Mouse (Mus musculus) forebrain, embryonic 13.5 days (tissue): ENCODE data around the gene Scube1. TPM values are rescaled to one million over a fixed set of nuclear protein-coding genes. Genes with fewer than 3 reads are reported as not detected.

Experiments
- ATAC-seq: fragments of 200-750 bp; cut with Nextera tagmentation; 2 replicates; pipeline ENCODE4 v1.8.0; 2017
- H3K27ac ChIP-seq: fragments of 300-500 bp; sonication (generic); 2 replicates; pipeline ENCODE4 v1.5.1; 2015; ENCODE audit warnings: inconsistent platforms, mild to moderate bottlenecking, moderate library complexity
- H3K27me3 ChIP-seq: fragments of 300-500 bp; sonication (generic); 2 replicates; pipeline ENCODE4 v1.6.1; 2015; ENCODE audit warnings: mild to moderate bottlenecking, inconsistent platforms
- H3K36me3 ChIP-seq: fragments of 300-500 bp; sonication (generic); 2 replicates; pipeline ENCODE4 v1.6.1; 2015; ENCODE audit warnings: mild to moderate bottlenecking, inconsistent platforms; ENCODE audit not compliant: poor library complexity, severe bottlenecking
- H3K4me1 ChIP-seq: fragments of 300-500 bp; sonication (generic); 2 replicates; pipeline ENCODE4 v1.6.1; 2015; ENCODE audit warnings: inconsistent platforms
- H3K4me2 ChIP-seq: fragments of 300-500 bp; sonication (generic); 2 replicates; pipeline ENCODE4 v1.6.1; 2015; ENCODE audit warnings: inconsistent platforms, mild to moderate bottlenecking, moderate library complexity
- H3K4me3 ChIP-seq: fragments of 300-500 bp; sonication (generic); 2 replicates; pipeline ENCODE4 v1.5.1; 2015; ENCODE audit warnings: mild to moderate bottlenecking, inconsistent platforms
- H3K9ac ChIP-seq: fragments of 300-500 bp; sonication (generic); 2 replicates; pipeline ENCODE4 v1.6.1; 2015; ENCODE audit warnings: mild to moderate bottlenecking, inconsistent platforms
- H3K9me3 ChIP-seq: fragments of 300-500 bp; sonication (generic); replicated peaks from 2 replicates; pipeline ENCODE4 v1.6.1; 2016; ENCODE audit warnings: inconsistent platforms
- WGBS: fragments of 180-500 bp; shearing (Covaris S2); methylation state at CpG from one replicate; pipeline ENCODE4 v1.1.7; 2015; 5-methylcytosine and 5-hydroxymethylcytosine counted together
- polyA plus RNA-seq: library from polyadenylated mRNA; unstranded; fragments of >200 nt; fragmentation: Nextera tagmentation; extraction: Ambion mirVana; gene quantifications from 2 replicates; pipeline ENCODE4 v1.2.1, GENCODE M21; 2015

Scube1 gene
- 10.7 and 13.0 TPM in 2 replicates for polyA plus RNA-seq

GRCm38 (mm10) chr15:83724886-83725269, at the start of gene Scube1:
Gene Scube1, minus strand, starts transcription at chr15:83725021.
- H3K9me3 ChIP-seq: no peaks in the 10 kb centered on the region
- H3K4me2 ChIP-seq: peak within 1 kb of the TSS; percentile 85
- ATAC-seq: peak; percentile 97
- peak within 1 kb of the TSS; percentile 36 for H3K27ac ChIP-seq
- peaks cover 9% of the 10 kb centered on the region; the same call in 1 of the 2 replicates for H3K36me3 ChIP-seq
- H3K27me3 ChIP-seq: peaks cover 24% of the 10 kb centered on the region
- H3K4me3 ChIP-seq: peak within 1 kb of the TSS; percentile 72
- H3K4me1 ChIP-seq: peaks cover 29% of the 10 kb centered on the region
- under 1% methylated on average over 49 of the region's 51 CpGs for WGBS
- peak within 1 kb of the TSS; percentile 73 for H3K9ac ChIP-seq

DNA sequence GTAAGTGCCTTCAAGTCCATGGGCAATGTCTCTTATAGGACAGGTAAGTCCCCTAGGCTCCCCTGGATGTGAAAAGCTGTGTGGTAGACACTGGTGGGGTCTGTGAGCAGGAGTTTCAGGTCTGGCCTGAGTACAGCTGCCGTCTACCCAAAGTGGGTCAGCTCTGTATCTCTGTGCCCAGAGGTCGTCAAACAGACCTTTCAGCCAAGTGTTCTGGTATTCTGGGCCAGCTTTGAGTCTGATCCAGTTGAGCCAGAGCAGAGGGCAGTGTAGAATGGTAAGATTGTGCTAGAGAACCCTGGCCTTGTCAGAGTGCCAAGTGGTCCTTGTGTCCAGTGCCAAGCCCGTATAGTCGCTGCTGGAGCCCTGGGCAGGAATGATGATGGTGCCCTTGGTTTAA, 48.1 kb upstream of the Scube1 start:
- Histone ChIP-seq H3K27me3 (0 out of 2 replicates have a peak, but pooled peaks cover 6% of the 10 kb centered on the region), H3K4me2 (no peak overlapping the region), H3K9me3 (no peaks in the 10 kb centered on the region), H3K27ac (no peak overlapping the region), H3K9ac (no peak overlapping the region), H3K4me1 (peaks cover 33% of the 10 kb centered on the region), H3K36me3 (no peaks in the 10 kb centered on the region), H3K4me3 (no peak overlapping the region)
- 86% methylated on average over 4 of the region's 4 CpGs for WGBS
- ATAC-seq: no peak

GRCm38 (mm10) chr15:83772460-83772859, 47.6 kb upstream of the Scube1 start:
- WGBS: 69% methylated on average over 5 of the region's 5 CpGs
- Histone ChIP-seq H3K4me3 (no peak overlapping the region), H3K27me3 (0 out of 2 replicates have a peak, but pooled peaks cover under 1% of the 10 kb centered on the region), H3K4me1 (peaks cover 33% of the 10 kb centered on the region), H3K9ac (no peak overlapping the region), H3K9me3 (no peaks in the 10 kb centered on the region), H3K36me3 (no peaks in the 10 kb centered on the region), H3K4me2 (no peak overlapping the region), H3K27ac (peak overlapping the region; percentile 60; the same call in 1 of the 2 replicates)
- ATAC-seq: 0 out of 2 replicates have a peak, but pooled peaks have one; percentile 36

DNA sequence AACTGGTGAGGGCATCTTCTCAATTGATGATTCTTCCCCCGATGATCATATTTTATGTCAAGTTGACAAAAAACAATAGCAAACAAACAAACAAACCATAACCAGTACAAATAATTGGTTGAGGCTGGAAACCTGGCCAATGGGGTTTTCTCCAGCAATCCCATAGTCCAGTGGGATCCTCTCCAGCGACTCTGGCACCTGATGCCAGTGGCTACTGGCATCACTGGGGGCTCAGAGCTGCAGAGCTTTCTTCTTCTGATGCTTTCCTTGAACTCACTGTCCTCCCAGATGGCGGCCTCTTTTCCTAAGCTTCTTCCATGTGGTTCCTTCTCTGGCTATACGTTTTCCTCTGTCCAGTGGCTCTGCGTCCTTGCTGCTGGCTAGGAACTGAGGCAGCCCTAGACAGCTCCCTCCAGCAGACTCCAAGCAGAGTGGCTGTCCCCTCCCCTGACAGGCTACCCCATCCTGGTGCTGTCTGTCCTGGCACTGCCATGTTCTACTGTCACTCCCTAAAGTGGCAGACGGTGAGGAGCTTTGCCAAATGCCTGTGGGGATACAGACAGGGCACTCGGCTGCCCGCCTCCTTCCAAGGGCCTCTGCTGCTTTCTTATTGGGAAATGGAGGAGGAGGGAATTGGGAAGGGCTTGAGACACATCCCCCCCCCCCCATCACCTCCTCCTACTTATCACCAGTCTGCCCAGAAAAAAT, 46.7 kb upstream of the Scube1 start:
- H3K4me2 ChIP-seq: no peak overlapping the region
- H3K9me3 ChIP-seq: no peaks in the 10 kb centered on the region
- WGBS: 68% methylated on average over 8 of the region's 8 CpGs
- H3K9ac ChIP-seq: no peak overlapping the region
- no peaks in the 10 kb centered on the region for H3K36me3 ChIP-seq
- ATAC-seq: peak; percentile 89
- H3K4me3 ChIP-seq: no peak overlapping the region
- peaks cover 35% of the 10 kb centered on the region for H3K4me1 ChIP-seq
- H3K27ac ChIP-seq: peak overlapping the region; percentile 60
- H3K27me3 ChIP-seq: no peaks in the 10 kb centered on the region

- Histone ChIP-seq H3K4me1 (peaks cover 42% of the 10 kb centered on the region), H3K9me3 (no peaks in the 10 kb centered on the region), H3K36me3 (no peaks in the 10 kb centered on the region), H3K27me3 (no peaks in the 10 kb centered on the region), H3K4me2 (no peak overlapping the region), H3K4me3 (no peak overlapping the region), H3K9ac (no peak overlapping the region), H3K27ac (peak overlapping the region; percentile 69)
- 7% methylated on average over 6 of the region's 6 CpGs for WGBS
- peak; percentile 84 for ATAC-seq
Observed at GRCm38 (mm10) chr15:83765388-83766029, 40.7 kb upstream of the Scube1 start.

DNA sequence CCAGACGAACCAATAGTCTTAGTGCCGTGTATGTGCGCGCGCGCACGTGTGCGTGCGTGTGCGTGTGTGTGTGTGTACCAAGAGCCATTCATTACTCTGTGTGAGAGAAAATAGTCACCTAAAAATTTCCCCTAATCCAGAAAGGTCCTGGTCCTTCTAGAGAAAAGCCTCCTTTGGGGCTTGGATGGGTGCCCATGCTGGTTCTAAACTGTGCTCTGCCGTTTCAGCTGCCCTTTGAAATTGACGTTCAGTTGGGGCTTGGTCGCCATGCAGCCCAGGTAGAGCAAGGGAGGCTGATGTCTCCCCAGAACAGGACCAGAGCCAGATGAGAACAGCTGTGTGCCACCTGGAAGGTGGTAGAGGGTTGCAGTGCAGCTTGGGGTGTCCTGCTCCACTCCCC, 36.7 kb upstream of the Scube1 start:
- H3K4me3 ChIP-seq: no peak overlapping the region
- ATAC-seq: no peak
- H3K4me2 ChIP-seq: no peak overlapping the region
- peaks cover 43% of the 10 kb centered on the region for H3K4me1 ChIP-seq
- H3K27me3 ChIP-seq: 0 out of 2 replicates have a peak, but pooled peaks cover 2% of the 10 kb centered on the region
- H3K9ac ChIP-seq: no peak overlapping the region
- H3K36me3 ChIP-seq: no peaks in the 10 kb centered on the region
- peak overlapping the region; percentile 40; the same call in 1 of the 2 replicates for H3K27ac ChIP-seq
- H3K9me3 ChIP-seq: no peaks in the 10 kb centered on the region
- WGBS: 86% methylated on average over 13 of the region's 13 CpGs

DNA sequence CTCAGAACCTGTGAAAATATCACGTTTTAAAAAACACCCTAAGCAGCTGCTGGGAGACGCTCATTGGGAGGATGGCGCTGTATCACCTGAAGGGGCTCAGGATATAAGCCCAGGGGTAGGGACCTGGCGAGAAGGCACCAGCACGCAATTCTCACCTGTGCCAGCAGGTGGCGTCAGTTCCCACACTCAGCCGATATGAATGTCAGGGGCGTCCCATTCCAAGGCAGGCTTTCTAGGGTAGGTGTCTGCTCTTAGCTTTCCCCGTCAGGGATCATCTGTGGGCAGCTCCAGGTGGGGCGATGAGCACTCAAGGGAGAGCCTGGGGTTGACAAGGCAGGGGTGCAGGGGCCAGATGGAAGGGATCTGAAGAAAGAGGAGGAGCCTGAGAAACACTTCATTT, 35.9 kb upstream of the Scube1 start:
- Histone ChIP-seq H3K27me3 (0 out of 2 replicates have a peak, but pooled peaks cover 2% of the 10 kb centered on the region), H3K9ac (no peak overlapping the region), H3K4me2 (no peak overlapping the region), H3K27ac (no peak overlapping the region), H3K36me3 (no peaks in the 10 kb centered on the region), H3K9me3 (no peaks in the 10 kb centered on the region), H3K4me3 (no peak overlapping the region), H3K4me1 (peaks cover 34% of the 10 kb centered on the region)
- 3% methylated on average over 10 of the region's 10 CpGs for WGBS
- ATAC-seq: peak; percentile 38

DNA sequence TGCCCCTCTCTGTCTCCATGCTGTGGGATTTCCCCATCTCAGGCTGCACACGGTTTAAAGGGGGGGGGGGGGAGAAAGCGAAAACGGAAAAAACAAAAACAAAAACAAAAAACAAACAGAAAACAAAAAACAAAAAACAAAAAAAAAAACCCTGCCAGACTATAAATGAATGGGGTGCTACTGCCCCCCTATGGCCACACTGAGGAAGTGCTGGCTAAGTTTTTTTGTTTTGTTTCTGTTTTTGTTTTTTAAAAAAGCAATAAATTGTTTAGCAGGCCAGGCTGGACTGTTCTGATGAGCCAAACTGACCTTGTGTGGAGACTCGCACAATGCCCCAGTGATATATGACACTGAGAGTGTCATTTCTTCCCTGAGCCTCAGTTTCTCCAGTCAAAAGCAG, 34.1 kb upstream of the Scube1 start:
- H3K9me3 ChIP-seq: peaks cover 4% of the 10 kb centered on the region; the same call in 1 of the 2 replicates
- no peak overlapping the region for H3K4me3 ChIP-seq
- no peak overlapping the region for H3K27ac ChIP-seq
- no peak overlapping the region for H3K4me2 ChIP-seq
- H3K4me1 ChIP-seq: peaks cover 21% of the 10 kb centered on the region
- 0 out of 2 replicates have a peak, but pooled peaks cover 2% of the 10 kb centered on the region for H3K27me3 ChIP-seq
- no peaks in the 10 kb centered on the region for H3K36me3 ChIP-seq
- no peak for ATAC-seq
- H3K9ac ChIP-seq: no peak overlapping the region
- 8% methylated on average over 4 of the region's 4 CpGs for WGBS

DNA sequence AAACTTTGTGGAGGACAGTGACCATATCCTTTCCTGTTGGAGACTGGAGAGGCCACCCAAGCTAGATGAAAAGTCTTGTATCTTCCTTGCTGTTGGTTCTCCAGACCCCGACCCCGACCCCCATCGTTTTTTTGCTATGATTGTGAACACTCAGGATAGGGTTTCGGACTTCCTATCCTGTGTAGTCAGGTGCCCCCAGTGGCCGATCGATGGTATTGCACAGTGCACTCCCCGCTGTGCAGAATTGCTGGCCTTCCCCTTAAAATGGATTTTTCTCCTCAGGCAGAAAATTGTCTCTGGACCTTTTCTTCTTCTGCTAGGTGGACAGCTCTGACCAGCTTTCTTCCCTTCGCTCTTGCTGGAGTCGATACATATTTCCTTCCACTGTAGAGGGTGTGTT, 31.9 kb upstream of the Scube1 start:
- Histone ChIP-seq H3K27ac (no peak overlapping the region), H3K36me3 (no peaks in the 10 kb centered on the region), H3K4me2 (no peak overlapping the region), H3K9me3 (peaks cover 4% of the 10 kb centered on the region; the same call in 1 of the 2 replicates), H3K4me3 (no peak overlapping the region), H3K27me3 (0 out of 2 replicates have a peak, but pooled peaks cover 2% of the 10 kb centered on the region), H3K4me1 (peaks cover 20% of the 10 kb centered on the region), H3K9ac (no peak overlapping the region)
- WGBS: 25% methylated on average over 9 of the region's 9 CpGs
- no peak for ATAC-seq

DNA sequence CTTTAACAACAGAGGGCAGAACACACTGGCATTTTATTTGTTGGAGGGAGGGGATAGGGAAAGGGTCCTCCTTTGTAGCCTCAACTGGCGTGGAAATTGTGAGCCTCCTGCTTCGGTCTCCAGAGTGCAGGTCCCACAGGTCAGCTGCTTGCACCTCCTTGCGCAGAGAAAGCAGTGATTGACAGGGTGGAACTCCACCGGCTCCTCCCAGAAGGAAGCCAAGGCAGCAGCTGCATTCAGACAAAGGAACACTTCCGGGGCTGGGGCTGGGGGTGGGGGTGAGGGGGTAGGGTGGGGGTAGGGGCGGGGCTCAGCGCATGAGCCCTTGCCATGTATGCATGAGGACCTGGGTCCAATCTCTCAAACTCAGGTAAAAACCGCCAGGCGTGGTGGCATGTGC, 24.6 kb upstream of the Scube1 start:
- no peaks in the 10 kb centered on the region for H3K4me1 ChIP-seq
- H3K4me3 ChIP-seq: no peak overlapping the region
- H3K9me3 ChIP-seq: peaks cover 1% of the 10 kb centered on the region; the same call in 1 of the 2 replicates
- no peak overlapping the region for H3K4me2 ChIP-seq
- H3K9ac ChIP-seq: no peak overlapping the region
- H3K27me3 ChIP-seq: no peaks in the 10 kb centered on the region
- 57% methylated on average over 9 of the region's 9 CpGs for WGBS
- H3K27ac ChIP-seq: 0 out of 2 replicates have a peak overlapping the region, but pooled peaks have one; percentile 44
- ATAC-seq: no peak
- H3K36me3 ChIP-seq: no peaks in the 10 kb centered on the region

DNA sequence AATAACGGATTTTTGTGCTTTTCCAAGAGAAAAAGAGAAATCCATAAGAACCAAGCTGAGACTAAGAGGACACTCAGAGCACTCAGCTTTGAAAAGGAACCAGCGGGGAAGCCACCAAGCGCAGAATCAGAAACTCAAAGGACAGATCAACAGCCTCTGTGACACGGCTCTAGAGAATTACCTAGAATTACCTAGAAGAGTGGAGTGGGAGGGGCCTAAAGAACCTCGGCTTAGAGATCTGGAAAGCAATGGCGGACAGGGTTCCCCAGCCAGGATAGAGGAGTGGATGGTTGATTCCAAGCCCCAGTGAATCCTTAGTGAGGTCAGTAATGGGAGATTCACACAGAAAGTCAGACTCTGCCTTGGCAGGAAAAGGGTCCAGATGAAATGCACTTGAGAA, 24.2 kb upstream of the Scube1 start:
- WGBS: 79% methylated on average over 6 of the region's 6 CpGs
- Histone ChIP-seq H3K36me3 (no peaks in the 10 kb centered on the region), H3K9me3 (no peaks in the 10 kb centered on the region), H3K4me1 (no peaks in the 10 kb centered on the region), H3K27ac (no peak overlapping the region), H3K4me3 (no peak overlapping the region), H3K9ac (no peak overlapping the region), H3K27me3 (no peaks in the 10 kb centered on the region), H3K4me2 (no peak overlapping the region)
- ATAC-seq: no peak

DNA sequence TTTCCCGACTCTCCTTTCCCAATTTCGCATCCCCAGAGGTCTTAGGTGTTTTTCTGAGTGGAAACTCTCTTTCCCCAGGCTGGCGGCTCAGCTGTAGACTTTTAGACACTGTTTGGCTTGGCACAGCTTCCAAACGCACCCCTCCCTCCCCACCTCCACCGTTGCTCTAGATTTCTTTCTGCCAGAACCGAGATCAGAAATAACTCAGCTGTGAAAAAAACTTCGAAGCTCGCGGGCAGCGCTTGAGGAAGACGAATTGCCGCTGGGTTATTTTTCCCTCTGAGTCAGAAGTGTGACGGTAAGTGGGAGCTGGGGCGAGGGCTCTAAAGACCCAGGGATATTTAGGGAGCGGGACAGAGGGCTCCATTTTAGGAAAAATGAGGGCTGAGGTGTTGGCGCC, 21.5 kb upstream of the Scube1 start:
- ATAC-seq: no peak
- H3K4me3 ChIP-seq: no peak overlapping the region
- H3K27ac ChIP-seq: no peak overlapping the region
- 70% methylated on average over 16 of the region's 16 CpGs for WGBS
- H3K36me3 ChIP-seq: no peaks in the 10 kb centered on the region
- H3K9me3 ChIP-seq: no peaks in the 10 kb centered on the region
- H3K9ac ChIP-seq: no peak overlapping the region
- H3K4me2 ChIP-seq: no peak overlapping the region
- H3K27me3 ChIP-seq: 0 out of 2 replicates have a peak, but pooled peaks cover 3% of the 10 kb centered on the region
- peaks cover 4% of the 10 kb centered on the region for H3K4me1 ChIP-seq
